Mouse (Mus musculus): ENCODE measurements at regions not wholly inside any gene's neighbourhood (a gene's known extent, or its start where the extent isn't known, plus 50 kb on each side); places are given as distances from the start of the nearest gene placed in this dataset.

DNA sequence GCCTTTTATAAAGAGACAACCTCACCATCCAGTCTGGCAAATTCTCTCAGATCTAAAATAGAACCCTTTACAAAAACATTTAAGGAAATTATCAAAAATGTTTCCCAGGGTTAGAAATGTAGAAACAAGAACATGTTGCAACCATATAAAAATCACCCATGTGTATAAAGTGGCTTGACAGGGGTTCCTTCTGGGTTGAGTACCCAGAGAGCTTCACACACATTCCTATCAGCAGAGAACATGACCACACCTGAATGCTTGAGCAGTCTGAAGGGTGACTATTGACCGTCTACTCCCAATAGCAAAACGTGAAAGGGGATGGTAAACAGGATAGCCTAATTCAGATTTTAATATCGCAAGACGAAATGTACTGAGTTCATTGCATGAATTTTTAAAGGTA lies 57.8 kb upstream of the Zfand5 start:
- Histone ChIP-seq H3K9ac (ENCODE audit: low read length) (no peak overlapping the region), H3K36me3 (ENCODE audit: control insufficient read depth, insufficient read depth, low read length) (no peaks in the 10 kb centered on the region), H3K4me2 (ENCODE audit: low read depth) (no peak overlapping the region), H3K27ac (ENCODE audit: low read depth, low read length) (no peak overlapping the region), H3K4me3 (ENCODE audit: low read depth, low read length) (no peak overlapping the region), H3K27me3 (ENCODE audit: control insufficient read depth, insufficient read depth, low read length) (no peaks in the 10 kb centered on the region), H3K4me1 (ENCODE audit: control insufficient read depth, insufficient read depth, low read length) (no peaks in the 10 kb centered on the region), H3K9me3 (ENCODE audit: control insufficient read depth, low read length) (no peaks in the 10 kb centered on the region)
- DNase-seq (ENCODE audit: low spot score) (no peak), ATAC-seq (ENCODE audit: insufficient read depth, low FRiP score, low TSS enrichment) (no peak)
- 95% methylated on average over 4 of the region's 4 CpGs for WGBS

DNA sequence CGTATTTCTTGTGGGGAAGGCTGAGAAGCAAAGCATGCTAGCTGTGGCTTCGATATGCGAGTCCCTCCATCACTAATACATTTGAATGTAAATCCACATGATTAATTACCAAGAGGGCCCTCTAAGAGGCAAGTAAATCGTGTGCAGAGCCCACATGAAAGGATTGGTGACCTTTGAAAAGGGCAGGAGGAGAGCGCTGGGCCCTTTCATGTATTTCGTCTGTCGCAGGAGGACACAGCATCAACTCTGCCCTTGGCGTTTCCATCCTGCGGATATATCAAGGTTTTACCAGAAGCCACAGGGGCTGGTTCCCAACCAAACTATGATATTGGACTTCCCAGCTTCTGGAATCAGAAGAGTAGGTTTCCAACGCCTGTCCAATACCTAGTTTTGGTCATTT lies 78.6 kb upstream of the Zfand5 start:
- H3K36me3 ChIP-seq (ENCODE audit: control insufficient read depth, insufficient read depth, low read length): no peaks in the 10 kb centered on the region
- no peak for DNase-seq (ENCODE audit: low spot score)
- ATAC-seq (ENCODE audit: insufficient read depth, low FRiP score, low TSS enrichment): no peak
- no peak overlapping the region for H3K27ac ChIP-seq (ENCODE audit: low read depth, low read length)
- H3K9ac ChIP-seq (ENCODE audit: low read length): no peak overlapping the region
- H3K4me2 ChIP-seq (ENCODE audit: low read depth): no peak overlapping the region
- H3K4me1 ChIP-seq (ENCODE audit: control insufficient read depth, insufficient read depth, low read length): no peaks in the 10 kb centered on the region
- 51% methylated on average over 10 of the region's 10 CpGs for WGBS
- no peak overlapping the region for H3K4me3 ChIP-seq (ENCODE audit: low read depth, low read length)
- H3K27me3 ChIP-seq (ENCODE audit: control insufficient read depth, insufficient read depth, low read length): no peaks in the 10 kb centered on the region
- no peaks in the 10 kb centered on the region for H3K9me3 ChIP-seq (ENCODE audit: control insufficient read depth, low read length)

DNA sequence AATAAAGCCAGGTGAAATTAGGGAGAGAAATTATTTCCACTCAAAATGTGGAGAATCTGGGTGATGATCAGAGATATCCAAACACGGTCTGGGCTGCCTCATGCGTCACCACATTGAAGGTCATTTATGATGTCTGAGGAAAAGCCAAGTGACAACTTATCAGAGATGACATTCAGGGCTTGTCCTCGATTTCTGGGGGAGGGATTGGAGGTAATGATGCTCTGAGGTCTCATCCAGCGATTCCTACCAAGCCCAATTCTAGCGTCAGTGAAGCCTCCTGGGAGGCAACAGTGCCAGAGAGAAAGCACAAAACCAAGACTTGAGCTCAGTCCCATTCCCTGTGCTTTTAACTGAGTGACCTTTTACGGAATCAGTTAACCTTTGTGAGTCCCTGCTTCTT lies 79.5 kb upstream of the Zfand5 start:
- H3K27ac ChIP-seq (ENCODE audit: low read depth, low read length): no peak overlapping the region
- ATAC-seq (ENCODE audit: insufficient read depth, low FRiP score, low TSS enrichment) (no peak), DNase-seq (ENCODE audit: low spot score) (no peak)
- no peaks in the 10 kb centered on the region for H3K9me3 ChIP-seq (ENCODE audit: control insufficient read depth, low read length)
- H3K4me1 ChIP-seq (ENCODE audit: control insufficient read depth, insufficient read depth, low read length): no peaks in the 10 kb centered on the region
- no peak overlapping the region for H3K9ac ChIP-seq (ENCODE audit: low read length)
- no peaks in the 10 kb centered on the region for H3K36me3 ChIP-seq (ENCODE audit: control insufficient read depth, insufficient read depth, low read length)
- no peak overlapping the region for H3K4me3 ChIP-seq (ENCODE audit: low read depth, low read length)
- 81% methylated on average over 6 of the region's 6 CpGs for WGBS
- H3K4me2 ChIP-seq (ENCODE audit: low read depth): no peak overlapping the region
- H3K27me3 ChIP-seq (ENCODE audit: control insufficient read depth, insufficient read depth, low read length): no peaks in the 10 kb centered on the region

DNA sequence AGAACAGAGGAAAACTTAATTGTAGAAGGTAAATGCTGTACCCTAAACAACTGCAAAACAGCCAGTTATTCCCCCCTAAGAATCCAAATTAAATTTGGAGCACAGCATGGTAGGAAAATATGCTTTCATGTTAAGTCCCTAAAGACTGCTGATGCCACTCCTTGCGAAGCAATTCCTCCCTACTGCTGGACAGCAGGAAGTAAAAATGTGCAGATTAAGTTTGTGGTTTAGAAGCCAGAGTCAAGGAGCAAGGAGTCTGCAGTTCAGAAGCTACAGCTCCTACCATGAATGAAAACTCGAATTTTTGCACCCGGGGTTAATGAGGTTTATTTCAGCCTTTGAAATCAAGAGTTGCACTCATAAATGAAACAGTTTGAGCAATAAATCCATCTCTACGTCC lies 82.9 kb upstream of the Zfand5 start:
- no peak for DNase-seq (ENCODE audit: low spot score)
- Histone ChIP-seq H3K4me2 (ENCODE audit: low read depth) (no peak overlapping the region), H3K9me3 (ENCODE audit: control insufficient read depth, low read length) (no peaks in the 10 kb centered on the region), H3K27ac (ENCODE audit: low read depth, low read length) (no peak overlapping the region), H3K9ac (ENCODE audit: low read length) (no peak overlapping the region), H3K27me3 (ENCODE audit: control insufficient read depth, insufficient read depth, low read length) (no peaks in the 10 kb centered on the region), H3K4me3 (ENCODE audit: low read depth, low read length) (no peak overlapping the region), H3K36me3 (ENCODE audit: control insufficient read depth, insufficient read depth, low read length) (no peaks in the 10 kb centered on the region), H3K4me1 (ENCODE audit: control insufficient read depth, insufficient read depth, low read length) (no peaks in the 10 kb centered on the region)
- WGBS: 84% methylated on average over 4 of the region's 4 CpGs
- ATAC-seq (ENCODE audit: insufficient read depth, low FRiP score, low TSS enrichment): no peak

DNA sequence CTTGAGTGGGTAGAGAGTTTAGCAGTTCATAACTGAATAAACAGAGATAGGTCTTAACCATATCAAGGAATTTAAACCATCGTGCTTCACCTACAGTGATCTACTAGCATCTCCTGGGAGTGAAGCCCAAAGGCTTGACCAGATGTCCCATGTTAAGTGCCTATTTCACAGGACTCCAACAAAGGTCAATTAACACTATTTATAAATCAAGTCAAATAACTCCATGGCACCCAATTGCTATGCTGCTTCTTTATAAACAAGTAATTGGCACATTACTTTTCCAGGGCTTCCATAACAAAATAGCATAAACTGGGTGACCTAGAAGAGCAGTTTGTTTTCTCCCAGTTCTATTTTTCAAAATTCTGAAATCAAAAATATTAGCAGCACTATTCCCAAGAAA lies 85.4 kb upstream of the Zfand5 start:
- 97% methylated on average over 1 of the region's 1 CpGs for WGBS
- no peaks in the 10 kb centered on the region for H3K36me3 ChIP-seq (ENCODE audit: control insufficient read depth, insufficient read depth, low read length)
- no peak overlapping the region for H3K4me3 ChIP-seq (ENCODE audit: low read depth, low read length)
- H3K4me1 ChIP-seq (ENCODE audit: control insufficient read depth, insufficient read depth, low read length): no peaks in the 10 kb centered on the region
- H3K27ac ChIP-seq (ENCODE audit: low read depth, low read length): no peak overlapping the region
- ATAC-seq (ENCODE audit: insufficient read depth, low FRiP score, low TSS enrichment) (no peak), DNase-seq (ENCODE audit: low spot score) (no peak)
- H3K9ac ChIP-seq (ENCODE audit: low read length): no peak overlapping the region
- H3K4me2 ChIP-seq (ENCODE audit: low read depth): no peak overlapping the region
- no peaks in the 10 kb centered on the region for H3K27me3 ChIP-seq (ENCODE audit: control insufficient read depth, insufficient read depth, low read length)
- no peaks in the 10 kb centered on the region for H3K9me3 ChIP-seq (ENCODE audit: control insufficient read depth, low read length)

DNA sequence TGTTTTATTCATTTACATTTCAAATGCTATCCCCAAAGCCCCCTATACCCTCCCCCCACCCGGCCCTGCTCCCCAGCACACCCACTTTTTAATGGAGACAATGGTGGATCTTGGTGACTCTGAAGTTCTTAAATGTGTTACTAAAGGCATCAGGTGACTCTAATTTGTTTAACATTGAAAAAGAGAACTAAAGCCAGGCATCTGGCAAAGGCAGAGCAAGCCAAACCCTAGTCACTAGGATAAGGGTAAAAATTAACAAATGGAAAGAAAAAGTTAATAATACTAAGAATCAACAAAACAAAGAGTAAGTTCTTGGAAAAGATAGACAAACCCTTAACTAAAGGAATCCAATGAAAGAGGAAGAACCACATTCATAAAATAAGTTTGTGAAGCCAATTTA lies 86.1 kb upstream of the Zfand5 start:
- WGBS: 58% methylated on average over 1 of the region's 1 CpGs
- DNase-seq (ENCODE audit: low spot score) (no peak), ATAC-seq (ENCODE audit: insufficient read depth, low FRiP score, low TSS enrichment) (no peak)
- Histone ChIP-seq H3K36me3 (ENCODE audit: control insufficient read depth, insufficient read depth, low read length) (no peaks in the 10 kb centered on the region), H3K4me2 (ENCODE audit: low read depth) (no peak overlapping the region), H3K9me3 (ENCODE audit: control insufficient read depth, low read length) (no peaks in the 10 kb centered on the region), H3K27me3 (ENCODE audit: control insufficient read depth, insufficient read depth, low read length) (no peaks in the 10 kb centered on the region), H3K27ac (ENCODE audit: low read depth, low read length) (no peak overlapping the region), H3K4me3 (ENCODE audit: low read depth, low read length) (no peak overlapping the region), H3K9ac (ENCODE audit: low read length) (no peak overlapping the region), H3K4me1 (ENCODE audit: control insufficient read depth, insufficient read depth, low read length) (no peaks in the 10 kb centered on the region)

DNA sequence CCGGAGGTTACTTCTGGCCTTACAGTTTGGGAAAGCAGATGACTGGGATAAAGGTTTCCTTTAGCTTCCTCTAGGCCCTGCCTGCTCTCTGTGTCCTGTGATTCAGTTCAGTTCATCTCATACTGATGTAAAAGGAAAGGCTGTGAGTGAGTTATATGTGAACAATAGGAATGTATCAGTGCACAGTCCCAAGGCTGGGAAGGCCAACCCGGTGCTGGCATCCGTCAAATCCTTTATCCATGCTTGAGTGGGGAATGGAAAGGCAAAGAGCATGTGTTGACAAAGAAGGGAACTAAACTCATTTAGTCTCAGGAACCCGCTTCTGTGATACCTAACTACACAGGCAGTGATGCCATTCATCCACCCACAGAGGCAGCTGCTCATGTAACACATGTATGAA lies 89.0 kb upstream of the Zfand5 start:
- H3K36me3 ChIP-seq (ENCODE audit: control insufficient read depth, insufficient read depth, low read length): no peaks in the 10 kb centered on the region
- DNase-seq (ENCODE audit: low spot score) (no peak), ATAC-seq (ENCODE audit: insufficient read depth, low FRiP score, low TSS enrichment) (no peak)
- H3K27me3 ChIP-seq (ENCODE audit: control insufficient read depth, insufficient read depth, low read length): no peaks in the 10 kb centered on the region
- 82% methylated on average over 4 of the region's 4 CpGs for WGBS
- no peaks in the 10 kb centered on the region for H3K4me1 ChIP-seq (ENCODE audit: control insufficient read depth, insufficient read depth, low read length)
- H3K27ac ChIP-seq (ENCODE audit: low read depth, low read length): no peak overlapping the region
- no peak overlapping the region for H3K4me2 ChIP-seq (ENCODE audit: low read depth)
- H3K4me3 ChIP-seq (ENCODE audit: low read depth, low read length): no peak overlapping the region
- H3K9me3 ChIP-seq (ENCODE audit: control insufficient read depth, low read length): no peaks in the 10 kb centered on the region
- H3K9ac ChIP-seq (ENCODE audit: low read length): no peak overlapping the region

DNA sequence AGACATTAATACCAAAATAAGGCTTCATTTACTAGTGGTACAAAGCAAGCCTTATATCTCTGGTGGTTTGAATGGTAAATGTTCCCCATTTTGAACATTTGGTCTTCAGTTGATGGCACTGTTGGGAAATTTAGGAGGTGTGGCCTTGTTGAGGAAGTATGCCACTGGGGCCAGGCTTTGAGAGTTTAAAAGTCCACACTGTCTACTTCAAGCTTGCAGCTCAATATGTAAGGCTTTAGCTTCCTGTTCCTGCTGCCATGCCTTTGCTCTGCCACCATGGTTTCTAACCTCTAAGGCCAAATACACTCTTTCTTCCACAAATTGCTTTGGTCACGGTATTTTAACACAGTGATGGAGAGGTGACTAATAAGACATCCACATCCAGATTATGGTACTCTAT lies 92.2 kb upstream of the Zfand5 start:
- WGBS: 87% methylated on average over 1 of the region's 1 CpGs
- H3K4me3 ChIP-seq (ENCODE audit: low read depth, low read length): no peak overlapping the region
- H3K4me1 ChIP-seq (ENCODE audit: control insufficient read depth, insufficient read depth, low read length): peaks cover 2% of the 10 kb centered on the region; the same call in 1 of the 2 replicates
- ATAC-seq (ENCODE audit: insufficient read depth, low FRiP score, low TSS enrichment) (no peak), DNase-seq (ENCODE audit: low spot score) (no peak)
- no peaks in the 10 kb centered on the region for H3K36me3 ChIP-seq (ENCODE audit: control insufficient read depth, insufficient read depth, low read length)
- no peak overlapping the region for H3K27ac ChIP-seq (ENCODE audit: low read depth, low read length)
- H3K4me2 ChIP-seq (ENCODE audit: low read depth): no peak overlapping the region
- H3K9ac ChIP-seq (ENCODE audit: low read length): no peak overlapping the region
- H3K27me3 ChIP-seq (ENCODE audit: control insufficient read depth, insufficient read depth, low read length): no peaks in the 10 kb centered on the region
- no peaks in the 10 kb centered on the region for H3K9me3 ChIP-seq (ENCODE audit: control insufficient read depth, low read length)

DNA sequence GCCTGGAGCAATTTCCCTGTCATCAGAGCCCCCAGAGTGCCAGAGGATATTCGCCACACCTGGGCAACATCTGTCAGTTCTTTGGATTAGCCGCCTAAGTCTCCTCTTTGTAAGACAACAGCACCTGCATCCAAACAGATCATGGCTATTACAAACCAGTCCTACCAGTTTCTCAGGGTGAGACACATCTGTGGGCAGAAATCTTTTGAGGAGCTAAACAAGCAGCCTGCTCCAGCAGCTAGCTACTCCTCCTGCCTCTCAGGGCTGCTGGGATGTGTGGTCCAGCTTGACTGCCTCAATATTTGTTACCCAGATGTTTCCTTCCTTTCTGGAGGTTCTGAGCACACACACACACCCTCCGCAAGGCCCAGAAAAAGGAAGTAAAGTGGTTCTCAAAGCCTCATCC lies 96.6 kb upstream of the Zfand5 start:
- Histone ChIP-seq H3K4me3 (ENCODE audit: low read depth, low read length) (no peak overlapping the region), H3K4me1 (ENCODE audit: control insufficient read depth, insufficient read depth, low read length) (peaks cover 9% of the 10 kb centered on the region), H3K9me3 (ENCODE audit: control insufficient read depth, low read length) (no peaks in the 10 kb centered on the region), H3K27ac (ENCODE audit: low read depth, low read length) (no peak overlapping the region), H3K4me2 (ENCODE audit: low read depth) (no peak overlapping the region), H3K9ac (ENCODE audit: low read length) (no peak overlapping the region), H3K36me3 (ENCODE audit: control insufficient read depth, insufficient read depth, low read length) (no peaks in the 10 kb centered on the region), H3K27me3 (ENCODE audit: control insufficient read depth, insufficient read depth, low read length) (no peaks in the 10 kb centered on the region)
- no peak for DNase-seq (ENCODE audit: low spot score)
- no peak for ATAC-seq (ENCODE audit: insufficient read depth, low FRiP score, low TSS enrichment)
- WGBS: 72% methylated on average over 3 of the region's 3 CpGs

Measured in neural tube, embryonic 11.5 days (tissue).